Mouse (Mus musculus) thymus, adult 2 months (tissue): ENCODE data around the gene Nrn1l.

ENCODE experiments used
- CTCF ChIP-seq: fragments of 200-500 bp; IDR thresholded peaks from 2 replicates; pipeline ENCODE4 v1.5.1; 2012; ENCODE audit warnings: mild to moderate bottlenecking, control low read depth, low read length, moderate library complexity, borderline replicate concordance; ENCODE audit not compliant: control insufficient read depth, poor library complexity, insufficient read depth; ENCODE audit errors: extremely low read depth
- POLR2A ChIP-seq: fragments of 200-500 bp; IDR thresholded peaks from 2 replicates; pipeline ENCODE4 v1.6.1; 2012; ENCODE audit warnings: mild to moderate bottlenecking, low read length, control low read depth, moderate library complexity; ENCODE audit not compliant: control insufficient read depth, poor library complexity, insufficient read depth; ENCODE audit errors: extremely low read depth

GRCm38 (mm10) chr8:105860143-105860981 lies 33.0 kb upstream of the Nrn1l start, which contains the start of gene Nutf2:
- TF ChIP-seq CTCF (peak; percentile 22; the same call in 1 of the 2 replicates), POLR2A (peak; percentile 74; the same call in 1 of the 2 replicates)
